Mouse (Mus musculus): Measurements from ENCODE around the gene Dpp6. TPM values are rescaled to one million over a fixed set of nuclear protein-coding genes. Genes with fewer than 3 reads are reported as not detected.

The Dpp6 gene
- polyA plus RNA-seq, 1 experiment from 2014 or later, result 0.06 TPM

- H3K9me3 ChIP-seq (ENCODE audit: low read length), result no peaks in the 10 kb centered on the region
- H3K9ac ChIP-seq (replicated peaks), result no peak overlapping the region
- no peaks in the 10 kb centered on the region for H3K36me3 ChIP-seq (replicated peaks; ENCODE audit: insufficient read depth, low read length)
- no peak for DNase-seq
- no peak for ATAC-seq
- H3K27ac ChIP-seq (ENCODE audit: low read depth), result no peak overlapping the region
- H3K4me2 ChIP-seq (ENCODE audit: low read depth, low read length), result no peak overlapping the region
- no peaks in the 10 kb centered on the region for H3K27me3 ChIP-seq (ENCODE audit: insufficient read depth, low read length)
- TF ChIP-seq CTCF (IDR thresholded peaks at IDR 0.05; ENCODE audit: low read depth) (no peak), EP300 (IDR thresholded peaks at IDR 0.05; ENCODE audit: low read depth) (no peak)
- 56% methylated on average over 3 of the region's 3 CpGs for WGBS (ENCODE audit: insufficient replicate concordance)
- H3K4me3 ChIP-seq (ENCODE audit: low read depth, low read length), result no peak overlapping the region
- no peaks in the 10 kb centered on the region for H3K4me1 ChIP-seq (ENCODE audit: insufficient read depth)
Measured at GRCm38 (mm10) chr5:26979755-26980154, 162.8 kb downstream of the Dpp6 start.

DNA sequence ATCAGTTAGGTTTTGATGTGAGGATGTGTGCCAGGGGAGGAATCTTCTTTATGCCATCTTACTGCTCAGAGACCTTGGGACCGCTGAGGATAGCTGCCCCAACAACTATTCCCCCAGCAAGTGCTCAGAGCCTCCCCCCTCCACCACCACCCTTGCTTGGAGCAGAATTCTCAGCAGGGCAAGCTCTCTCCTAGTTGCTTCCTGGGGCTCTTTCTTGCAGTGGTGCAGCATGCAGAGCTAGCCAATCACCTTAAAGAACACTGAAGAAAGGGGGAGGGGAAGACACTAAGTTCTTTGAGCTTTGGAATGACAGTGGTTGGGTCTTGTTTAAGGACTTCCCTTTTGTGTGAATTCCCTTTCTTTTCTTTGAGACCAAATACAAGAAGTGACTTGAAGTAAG, 168.1 kb downstream of the Dpp6 start:
- H3K9ac ChIP-seq (replicated peaks), result no peak overlapping the region

DNA sequence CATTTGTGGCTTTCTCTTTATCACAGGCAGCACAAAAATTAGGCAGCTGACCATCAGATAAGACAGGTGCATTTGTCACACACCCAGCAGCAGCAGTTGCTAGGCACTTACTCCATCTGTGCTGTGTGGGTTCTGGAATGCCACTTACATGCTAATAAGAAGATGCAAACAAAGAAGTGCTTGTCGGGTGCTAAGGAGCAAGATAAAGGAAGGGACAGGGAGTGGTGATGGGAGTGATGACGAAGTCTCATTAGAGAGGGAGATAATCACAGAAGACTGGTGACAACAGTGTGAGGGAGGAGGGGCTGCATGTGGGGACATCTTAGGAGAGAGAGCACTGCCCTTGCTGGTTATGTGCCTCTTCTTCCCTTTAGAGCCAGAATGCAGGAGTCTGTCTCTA, 174.6 kb downstream of the Dpp6 start:
- Histone ChIP-seq H3K9ac (replicated peaks) (no peak overlapping the region), H3K9me3 (ENCODE audit: low read length) (no peaks in the 10 kb centered on the region), H3K4me1 (ENCODE audit: insufficient read depth) (no peaks in the 10 kb centered on the region), H3K4me2 (ENCODE audit: low read depth, low read length) (no peak overlapping the region), H3K27ac (ENCODE audit: low read depth) (no peak overlapping the region), H3K4me3 (ENCODE audit: low read depth, low read length) (no peak overlapping the region), H3K27me3 (ENCODE audit: insufficient read depth, low read length) (no peaks in the 10 kb centered on the region), H3K36me3 (replicated peaks; ENCODE audit: insufficient read depth, low read length) (no peaks in the 10 kb centered on the region)
- TF ChIP-seq EP300 (IDR thresholded peaks at IDR 0.05; ENCODE audit: low read depth), result no peak
- WGBS (ENCODE audit: insufficient replicate concordance), result 30% methylated on average over 2 of the region's 2 CpGs
- ATAC-seq (no peak), DNase-seq (no peak)

More for the DNA sequence above, 168.1 kb downstream of the Dpp6 start:
- no peak overlapping the region for H3K27ac ChIP-seq (ENCODE audit: low read depth)
- H3K27me3 ChIP-seq (ENCODE audit: insufficient read depth, low read length), result no peaks in the 10 kb centered on the region
- WGBS (ENCODE audit: insufficient replicate concordance), result 24% methylated on average over 1 of the region's 1 CpGs
- H3K4me1 ChIP-seq (ENCODE audit: insufficient read depth), result no peaks in the 10 kb centered on the region
- DNase-seq, result no peak
- H3K4me2 ChIP-seq (ENCODE audit: low read depth, low read length), result no peak overlapping the region
- H3K4me3 ChIP-seq (ENCODE audit: low read depth, low read length), result no peak overlapping the region
- TF ChIP-seq EP300 (IDR thresholded peaks at IDR 0.05; ENCODE audit: low read depth) (no peak), CTCF (IDR thresholded peaks at IDR 0.05; ENCODE audit: low read depth) (no peak)
- no peaks in the 10 kb centered on the region for H3K36me3 ChIP-seq (replicated peaks; ENCODE audit: insufficient read depth, low read length)
- no peak for ATAC-seq
- no peaks in the 10 kb centered on the region for H3K9me3 ChIP-seq (ENCODE audit: low read length)

- no peak overlapping the region for H3K9ac ChIP-seq (replicated peaks)
- 79% methylated on average over 7 of the region's 7 CpGs for whole genome bisulfite sequencing (ENCODE audit: insufficient replicate concordance)
Measured at GRCm38 (mm10) chr5:27003537-27003936, 186.5 kb downstream of the Dpp6 start.

GRCm38 (mm10) chr5:27009157-27009556, 192.2 kb downstream of the Dpp6 start:
- TF ChIP-seq CTCF (IDR thresholded peaks at IDR 0.05; ENCODE audit: low read depth), result no peak
- Histone ChIP-seq H3K27me3 (ENCODE audit: insufficient read depth, low read length) (no peaks in the 10 kb centered on the region), H3K27ac (ENCODE audit: low read depth) (no peak overlapping the region), H3K4me1 (ENCODE audit: insufficient read depth) (no peaks in the 10 kb centered on the region), H3K36me3 (replicated peaks; ENCODE audit: insufficient read depth, low read length) (no peaks in the 10 kb centered on the region), H3K4me2 (ENCODE audit: low read depth, low read length) (no peak overlapping the region), H3K4me3 (ENCODE audit: low read depth, low read length) (no peak overlapping the region), H3K9ac (replicated peaks) (no peak overlapping the region), H3K9me3 (ENCODE audit: low read length) (no peaks in the 10 kb centered on the region)
- DNase-seq (no peak), ATAC-seq (no peak)

More at GRCm38 (mm10) chr5:27003537-27003936, 186.5 kb downstream of the Dpp6 start:
- no peak for DNase-seq
- Histone ChIP-seq H3K4me3 (ENCODE audit: low read depth, low read length) (no peak overlapping the region), H3K36me3 (replicated peaks; ENCODE audit: insufficient read depth, low read length) (no peaks in the 10 kb centered on the region), H3K27ac (ENCODE audit: low read depth) (no peak overlapping the region), H3K9me3 (ENCODE audit: low read length) (no peaks in the 10 kb centered on the region), H3K4me1 (ENCODE audit: insufficient read depth) (no peaks in the 10 kb centered on the region), H3K27me3 (ENCODE audit: insufficient read depth, low read length) (no peaks in the 10 kb centered on the region), H3K4me2 (ENCODE audit: low read depth, low read length) (no peak overlapping the region)
- no peak for TF ChIP-seq CTCF (IDR thresholded peaks at IDR 0.05; ENCODE audit: low read depth)
- TF ChIP-seq EP300 (IDR thresholded peaks at IDR 0.05; ENCODE audit: low read depth), result no peak
- no peak for ATAC-seq

DNA sequence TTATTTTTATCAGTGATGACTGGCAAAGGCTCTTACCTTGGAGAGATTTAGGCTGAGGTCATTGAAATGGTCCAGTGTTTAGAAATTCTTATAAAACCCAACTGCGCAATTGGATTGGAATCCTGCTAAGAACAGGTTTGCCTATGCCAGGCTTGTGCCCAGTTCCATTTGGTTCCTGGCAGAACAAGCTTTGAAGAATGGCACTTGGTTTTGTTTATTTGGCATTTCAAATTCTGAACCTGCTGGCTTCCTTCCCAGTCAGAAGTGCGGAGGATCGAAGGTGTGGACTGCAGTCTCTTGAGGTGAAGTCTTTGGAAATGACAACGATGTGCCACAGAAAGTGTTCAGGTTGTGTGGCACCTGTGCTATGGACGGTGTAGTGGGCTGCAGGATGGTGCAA, 193.6 kb downstream of the Dpp6 start:
- 76% methylated on average over 5 of the region's 5 CpGs for WGBS (ENCODE audit: insufficient replicate concordance)
- H3K4me2 ChIP-seq (ENCODE audit: low read depth, low read length), result no peak overlapping the region
- no peak for TF ChIP-seq CTCF (IDR thresholded peaks at IDR 0.05; ENCODE audit: low read depth)
- no peak for TF ChIP-seq EP300 (IDR thresholded peaks at IDR 0.05; ENCODE audit: low read depth)
- H3K27ac ChIP-seq (ENCODE audit: low read depth), result no peak overlapping the region
- no peaks in the 10 kb centered on the region for H3K36me3 ChIP-seq (replicated peaks; ENCODE audit: insufficient read depth, low read length)
- H3K27me3 ChIP-seq (ENCODE audit: insufficient read depth, low read length), result no peaks in the 10 kb centered on the region
- no peaks in the 10 kb centered on the region for H3K9me3 ChIP-seq (ENCODE audit: low read length)
- ATAC-seq (no peak), DNase-seq (no peak)
- no peak overlapping the region for H3K4me3 ChIP-seq (ENCODE audit: low read depth, low read length)
- H3K4me1 ChIP-seq (ENCODE audit: insufficient read depth), result no peaks in the 10 kb centered on the region
- no peak overlapping the region for H3K9ac ChIP-seq (replicated peaks)

GRCm38 (mm10) chr5:27018314-27018956, 201.4 kb downstream of the Dpp6 start:
- no peak for TF ChIP-seq EP300 (IDR thresholded peaks at IDR 0.05; ENCODE audit: low read depth)
- TF ChIP-seq CTCF (IDR thresholded peaks at IDR 0.05; ENCODE audit: low read depth), result no peak
- no peak for ATAC-seq
- Histone ChIP-seq H3K4me2 (ENCODE audit: low read depth, low read length) (no peak overlapping the region), H3K27ac (ENCODE audit: low read depth) (no peak overlapping the region), H3K4me3 (ENCODE audit: low read depth, low read length) (no peak overlapping the region), H3K36me3 (replicated peaks; ENCODE audit: insufficient read depth, low read length) (no peaks in the 10 kb centered on the region), H3K9ac (replicated peaks) (no peak overlapping the region), H3K9me3 (ENCODE audit: low read length) (no peaks in the 10 kb centered on the region), H3K27me3 (ENCODE audit: insufficient read depth, low read length) (no peaks in the 10 kb centered on the region), H3K4me1 (ENCODE audit: insufficient read depth) (no peaks in the 10 kb centered on the region)
- 52% methylated on average over 3 of the region's 3 CpGs for WGBS (ENCODE audit: insufficient replicate concordance)
- DNase-seq, result no peak

All from liver, postnatal 0 days (tissue).